Mouse (Mus musculus) naive thymus-derived CD4-positive, alpha-beta T cell, adult 5 months (primary cell): ENCODE measurements around the gene Hvcn1. TPM values are rescaled to one million over a fixed set of nuclear protein-coding genes. Genes with fewer than 3 reads are reported as not detected.

Experiments
- polyA plus RNA-seq: library from polyadenylated mRNA; unstranded; fragments of 100-300 nt; shearing (Covaris generic); gene quantifications from one replicate; pipeline ENCODE4 v1.2.1, GENCODE M21; 2017

Hvcn1 gene
- 61.7 TPM for polyA plus RNA-seq

DNA sequence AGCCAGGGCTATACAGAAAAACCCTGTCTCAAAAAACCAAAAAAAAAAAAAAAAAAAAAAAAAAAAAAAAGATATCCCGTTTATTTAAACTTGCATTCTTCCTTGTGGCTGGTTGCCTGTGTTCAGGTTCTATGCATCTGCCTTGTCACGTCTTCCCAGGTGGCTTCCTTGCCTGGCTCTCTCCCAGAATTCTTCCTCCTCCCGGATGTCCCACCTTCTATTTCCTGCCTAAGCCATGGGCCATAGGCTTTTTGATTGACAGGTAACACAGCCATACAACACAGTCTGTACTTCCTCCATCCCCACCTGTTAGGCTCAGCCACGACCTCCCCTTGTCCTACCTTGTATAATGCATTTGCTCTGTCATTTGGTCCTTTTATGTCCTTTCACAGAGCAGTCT, at the start of gene Hvcn1:
TSS of gene Hvcn1 (plus strand) at position 330 of the 400 bp plus-strand sequence.

DNA sequence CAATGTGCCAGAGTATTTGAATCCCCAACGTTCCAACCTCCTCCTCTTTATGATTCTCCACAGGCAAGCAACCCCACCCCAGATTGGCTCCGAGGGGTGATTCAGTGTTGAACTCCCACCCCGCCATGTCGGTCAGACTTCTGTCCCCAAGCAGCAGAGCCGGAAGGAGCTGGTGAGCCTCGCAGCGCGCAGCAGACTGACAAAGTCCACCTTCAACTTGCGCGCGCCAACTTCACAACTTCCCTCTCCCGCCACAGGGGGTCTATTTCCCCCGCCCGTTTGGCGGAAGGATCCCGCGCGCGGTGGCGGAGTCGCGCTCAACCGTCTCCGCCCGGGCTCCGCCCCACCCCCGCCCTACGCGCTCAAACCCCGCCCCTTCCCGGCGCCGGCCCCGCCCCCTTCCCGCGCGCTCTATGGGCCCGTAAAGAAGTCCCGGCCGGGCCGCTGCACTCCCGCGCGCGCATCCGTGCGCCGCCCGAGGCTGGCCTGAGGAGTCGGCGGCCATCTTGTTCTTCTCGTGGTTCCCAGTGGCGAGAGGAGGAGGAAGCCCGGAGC, 48.7 kb upstream of the Hvcn1 start, which contains the start of gene Ppp1cc:
TSS of gene Ppp1cc (plus strand) at position 452 of the 555 bp plus-strand sequence.

DNA sequence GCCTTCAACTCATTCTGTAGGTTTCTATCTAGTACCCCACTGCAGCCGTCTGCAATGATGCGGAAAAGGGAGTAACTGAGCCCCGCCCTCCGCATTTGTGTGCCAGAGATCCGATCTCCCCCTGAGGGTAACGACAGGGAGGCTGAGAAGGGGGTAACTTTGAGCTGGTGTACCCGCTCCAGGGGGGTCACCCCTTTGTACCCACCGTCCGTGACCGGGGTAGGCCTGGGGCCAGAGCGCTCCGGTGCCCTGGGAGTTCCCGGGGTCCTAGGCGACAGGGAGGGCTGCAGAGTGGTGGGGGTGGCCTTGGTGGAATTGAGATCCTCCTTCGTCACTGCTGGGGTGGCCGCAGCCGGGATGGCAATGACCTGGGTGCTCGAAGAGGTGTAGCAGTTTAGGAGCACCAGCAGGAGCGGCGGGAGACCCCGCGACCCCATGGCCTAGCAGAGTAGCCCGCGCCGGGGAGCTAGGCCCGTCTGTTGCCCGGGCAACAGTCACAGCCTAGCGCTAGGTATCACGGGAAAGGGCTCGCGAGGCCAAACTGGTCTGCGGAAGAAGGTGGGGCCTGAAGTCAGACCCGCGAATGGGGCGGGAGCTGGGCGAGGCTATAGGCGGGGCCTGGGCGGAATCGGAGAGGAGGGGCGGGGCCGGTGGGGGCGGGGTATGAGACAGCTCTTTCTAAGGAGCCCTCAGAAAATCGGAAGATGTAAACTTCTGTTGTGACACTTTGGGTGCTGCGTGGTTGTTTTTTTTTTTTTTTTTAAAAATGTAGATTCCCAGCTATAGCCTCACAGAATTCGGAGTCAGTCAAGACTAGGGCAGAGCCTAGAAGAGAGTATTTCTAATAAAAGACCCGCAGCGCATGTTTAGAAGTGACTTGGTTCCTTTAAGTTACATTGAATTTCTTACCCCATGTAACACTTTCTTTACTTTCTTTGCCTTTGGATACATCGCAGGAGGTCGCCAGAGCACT, 57.6 kb downstream of the Hvcn1 start, which contains the start of gene Tctn1:
TSS of gene Tctn1 (minus strand) at position 528 of the 973 bp plus-strand sequence.

DNA sequence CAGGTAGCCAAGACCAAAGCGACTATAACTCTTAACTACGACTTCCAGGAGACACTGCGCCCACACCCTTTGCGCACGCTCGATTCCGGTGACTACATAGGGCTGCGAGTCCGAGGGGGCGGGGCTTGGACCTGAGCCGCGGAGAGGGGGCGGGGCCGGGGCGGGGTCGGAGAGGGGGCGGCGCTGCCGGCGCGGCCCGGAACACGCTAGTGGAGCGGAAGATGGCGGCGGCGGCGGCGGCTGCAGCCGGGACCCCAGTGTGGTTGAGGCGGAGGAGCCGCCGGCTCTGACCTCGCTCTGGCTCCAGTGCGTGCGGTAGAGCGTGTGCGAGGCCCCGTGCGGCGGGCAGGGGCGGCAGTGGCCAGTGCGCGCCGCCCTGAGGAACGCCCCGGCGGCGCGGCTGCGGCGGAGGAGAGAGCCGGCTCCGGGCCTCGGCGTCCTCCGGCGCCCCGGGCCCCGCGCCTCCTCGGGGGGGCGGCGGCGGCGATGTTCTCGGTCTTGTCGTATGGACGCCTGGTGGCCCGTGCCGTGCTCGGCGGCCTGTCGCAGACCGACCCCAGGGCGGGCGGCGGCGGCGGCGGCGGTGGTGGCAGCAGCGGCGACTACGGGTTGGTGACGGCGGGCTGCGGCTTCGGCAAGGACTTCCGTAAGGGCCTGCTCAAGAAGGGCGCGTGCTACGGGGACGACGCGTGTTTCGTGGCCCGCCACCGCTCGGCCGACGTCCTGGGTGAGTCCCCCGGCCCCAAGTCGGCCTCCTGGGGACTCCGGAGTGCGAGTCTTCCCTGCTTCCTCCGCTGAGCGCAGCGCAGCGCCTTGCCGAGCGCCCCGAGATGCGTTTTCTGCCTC, 77.8 kb downstream of the Hvcn1 start, which contains the start of gene Pptc7:
TSS of gene Pptc7 (plus strand) at position 183 of the 846 bp plus-strand sequence.

Other genes starting within 250 kb of the Hvcn1 start
- 0.20 TPM for gene Cux2, start 156.7 kb upstream of the Hvcn1 start, polyA plus RNA-seq
- gene Myl2, start 105.9 kb upstream of the Hvcn1 start, polyA plus RNA-seq = not detected
- 0.26 TPM for gene Ccdc63, start 66.0 kb upstream of the Hvcn1 start, polyA plus RNA-seq
- gene Ppp1cc, start 48.5 kb upstream of the Hvcn1 start, polyA plus RNA-seq = 551 TPM
- 0.42 TPM for gene Tctn1, start 57.7 kb downstream of the Hvcn1 start, polyA plus RNA-seq
- gene Pptc7, start 77.6 kb downstream of the Hvcn1 start, polyA plus RNA-seq = 67.5 TPM
- gene Rad9b, start 147.4 kb downstream of the Hvcn1 start, polyA plus RNA-seq = 5.1 TPM
- 91.0 TPM for gene Vps29, start 147.6 kb downstream of the Hvcn1 start, polyA plus RNA-seq
- gene Gpn3, start 165.1 kb downstream of the Hvcn1 start, polyA plus RNA-seq = 129 TPM
- gene Fam216a, start 165.6 kb downstream of the Hvcn1 start, polyA plus RNA-seq = 13.0 TPM
- gene Arpc3, start 185.1 kb downstream of the Hvcn1 start, polyA plus RNA-seq = 770 TPM
- 37.1 TPM for gene Anapc7, start 214.9 kb downstream of the Hvcn1 start, polyA plus RNA-seq